Mouse (Mus musculus) E14TG2a.4 (cell line): ENCODE data around the gene Rdh16f1.
"Not testable (repeated sequence)": the region's sequence is repeated elsewhere in the genome, so short reads cannot be mapped to it uniquely, and the experiment has no call there.

Experiments used
- H3K27me3 ChIP-seq: 2 replicates; pipeline ENCODE4 v1.6.1; 2014; ENCODE audit warnings: low read length, control low read depth; ENCODE audit not compliant: insufficient read depth
- H3K36me3 ChIP-seq: 2 replicates; pipeline ENCODE4 v1.6.1; 2014; ENCODE audit warnings: low read length, control low read depth; ENCODE audit not compliant: insufficient read depth
- H3K4me1 ChIP-seq: replicated peaks from 2 replicates; pipeline ENCODE4 v1.6.1; 2014; ENCODE audit warnings: low read depth, low read length, control low read depth
- H3K4me3 ChIP-seq: replicated peaks from 2 replicates; pipeline ENCODE4 v1.5.1; 2014; ENCODE audit warnings: mild to moderate bottlenecking, low read length
- H3K9me3 ChIP-seq: 2 replicates; pipeline ENCODE4 v1.6.1; 2014; ENCODE audit warnings: low read length, control low read depth
- CTCF ChIP-seq: conservative IDR thresholded peaks from 2 replicates; pipeline ENCODE4 v1.5.1; 2014; ENCODE audit warnings: low read length
- NANOG ChIP-seq: IDR thresholded peaks from 2 replicates; pipeline ENCODE4 v1.6.1; 2014; ENCODE audit warnings: borderline replicate concordance, low read length, mixed read lengths
- POU5F1 ChIP-seq: IDR thresholded peaks from 2 replicates; pipeline ENCODE4 v1.6.1; 2014; ENCODE audit warnings: low read length, borderline replicate concordance

Gene Rdh16f1

DNA sequence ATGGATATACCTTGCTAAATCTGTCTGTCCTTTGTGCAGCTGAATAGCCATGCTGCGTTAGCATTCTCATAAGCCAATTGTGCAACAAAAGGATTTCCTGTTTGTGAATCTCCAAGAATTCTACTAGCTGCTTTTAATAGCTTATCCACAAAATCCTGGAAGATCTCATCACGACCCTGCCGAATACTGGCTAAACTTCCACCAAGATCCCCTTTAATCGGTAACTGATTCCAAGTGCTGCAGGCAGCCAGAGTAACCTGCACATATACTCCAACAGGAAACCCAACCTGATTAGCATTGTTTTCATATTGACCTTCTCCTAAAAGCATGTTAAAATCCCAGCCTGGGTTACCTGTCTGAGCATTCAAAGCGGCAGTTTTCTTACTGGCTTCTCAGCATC lies 75.7 kb downstream of the Rdh16f1 start:
- Histone ChIP-seq H3K27me3 (no peaks in the 10 kb centered on the region), H3K36me3 (no peaks in the 10 kb centered on the region), H3K4me1 (no peaks in the 10 kb centered on the region), H3K9me3 (peaks cover 90% of the 10 kb centered on the region), H3K4me3 (no peak overlapping the region)
- TF ChIP-seq CTCF, result no peak

DNA sequence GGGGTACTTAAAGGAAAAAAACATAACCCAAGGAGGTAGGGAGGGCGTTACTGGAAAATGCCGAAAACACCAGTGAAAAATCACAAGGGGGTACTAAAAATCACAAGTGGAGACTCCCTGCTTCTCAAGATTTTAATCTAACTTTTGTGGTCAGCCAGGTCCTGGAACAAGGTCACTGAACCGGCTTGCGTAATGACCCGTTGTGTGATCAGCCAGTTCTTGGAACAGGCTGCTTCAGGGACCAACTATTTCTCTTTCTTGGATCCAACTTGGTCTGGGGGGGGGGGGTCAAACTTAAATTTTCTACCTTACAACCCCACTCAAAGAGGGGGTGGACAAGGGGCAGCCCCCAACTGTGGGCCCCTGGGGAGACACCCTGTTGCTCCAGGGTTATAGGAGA lies 78.2 kb downstream of the Rdh16f1 start:
- H3K4me3 ChIP-seq, H3K27me3 ChIP-seq: not testable (repeated sequence)

DNA sequence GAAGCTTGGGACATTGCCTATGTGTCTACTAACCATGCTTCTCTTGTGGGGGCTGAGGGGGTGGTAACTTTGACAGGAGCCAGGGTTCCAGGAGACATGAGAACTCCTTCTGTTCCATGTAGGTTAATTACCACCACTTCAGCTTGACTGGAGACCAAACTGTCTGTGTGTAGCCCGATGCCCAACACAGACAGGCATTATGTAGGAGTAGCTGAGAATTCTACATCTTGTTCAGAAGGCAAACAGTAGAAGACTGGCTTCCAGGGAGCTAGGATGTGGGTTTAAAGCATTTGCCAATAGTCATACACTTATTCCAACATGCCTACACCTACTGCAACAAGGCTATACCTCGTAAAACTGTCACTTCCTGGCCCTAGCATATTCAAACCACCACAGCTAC lies 79.0 kb downstream of the Rdh16f1 start:
- TF ChIP-seq CTCF (no peak), POU5F1 (no peak), NANOG (no peak)
- Histone ChIP-seq H3K36me3 (no peaks in the 10 kb centered on the region), H3K9me3 (peaks cover 92% of the 10 kb centered on the region), H3K27me3 (no peaks in the 10 kb centered on the region), H3K4me3 (no peak overlapping the region), H3K4me1 (no peaks in the 10 kb centered on the region)

More for the DNA sequence above, 78.2 kb downstream of the Rdh16f1 start:
- H3K36me3 ChIP-seq, H3K4me1 ChIP-seq: not testable (repeated sequence)
- peaks cover 92% of the 10 kb centered on the region for H3K9me3 ChIP-seq

- no peaks in the 10 kb centered on the region for H3K27me3 ChIP-seq
- no peaks in the 10 kb centered on the region for H3K4me1 ChIP-seq
- H3K36me3 ChIP-seq, result no peaks in the 10 kb centered on the region
- peaks cover 73% of the 10 kb centered on the region for H3K9me3 ChIP-seq
- no peak for TF ChIP-seq NANOG
- TF ChIP-seq CTCF, result no peak
- no peak for TF ChIP-seq POU5F1
- no peak overlapping the region for H3K4me3 ChIP-seq
Measured at GRCm38 (mm10) chr10:127840776-127841175, 81.2 kb downstream of the Rdh16f1 start.
